Mouse (Mus musculus) spleen, postnatal 0 days (tissue): ENCODE data around the gene Pof1b. TPM values are rescaled to one million over a fixed set of nuclear protein-coding genes. Genes with fewer than 3 reads are reported as not detected.

Source experiments
- polyA plus RNA-seq: library from polyadenylated mRNA; unstranded; fragments of >200 nt; fragmentation: Nextera tagmentation; extraction: Ambion mirVana; gene quantifications from 2 replicates; pipeline ENCODE4 v1.2.1, GENCODE M21; 2015

Pof1b gene
- not detected in 2 replicates for polyA plus RNA-seq

DNA sequence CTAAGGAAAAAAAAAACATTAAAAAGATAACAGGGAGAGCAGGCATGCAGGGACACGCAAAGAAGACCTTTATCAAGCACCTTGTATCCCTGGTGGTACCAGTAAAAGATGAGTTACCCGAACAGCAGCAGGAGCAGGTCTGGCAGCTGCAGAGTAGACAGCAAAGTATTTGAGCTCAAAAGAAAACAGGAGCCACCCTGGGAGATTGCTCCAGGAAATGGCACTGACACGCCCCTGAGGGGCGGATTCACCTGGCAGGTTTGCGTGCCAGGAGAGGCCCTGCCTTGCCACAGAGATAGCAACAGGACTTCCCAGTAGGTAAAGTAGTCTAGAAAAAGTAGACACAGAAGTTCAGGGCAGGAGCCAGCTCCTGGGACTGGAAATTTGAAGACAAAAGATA is at the start of gene Pof1b:
TSS of gene Pof1b (minus strand) at position 144 of the 400 bp plus-strand sequence.

GRCm38 (mm10) chrX:112600511-112601305 is 97.7 kb downstream of the Pof1b start, which contains the start of gene Zfp711:
TSS of gene Zfp711 (plus strand) at chrX:112600526.

Other genes starting within 250 kb of the Pof1b start
- gene 2010106E10Rik, start 203.4 kb downstream of the Pof1b start, polyA plus RNA-seq, result not detected in 2 replicates
- 1.5 and 1.9 TPM in 2 replicates for gene Zfp711, start 98.1 kb downstream of the Pof1b start, polyA plus RNA-seq